Mouse (Mus musculus) erythroid progenitor cell, adult 5-6 weeks (primary cell): ENCODE data around the gene Entr1. TPM values are rescaled to one million over a fixed set of nuclear protein-coding genes. Genes with fewer than 3 reads are reported as not detected.
A peak's percentile ranks its signal among the peaks of the same experiment; 100 is the strongest.

Source experiments
- ATAC-seq: replicated peaks from 2 replicates; pipeline ENCODE4 v1.8.0; 2016; ENCODE audit warnings: moderate number of reproducible peaks, mild to moderate bottlenecking, moderate TSS enrichment, inconsistent platforms; ENCODE audit not compliant: poor library complexity, low FRiP score, severe bottlenecking
- total RNA-seq, 2 experiments: library from RNA; stranded (forward) in 1 of 2; stranded (reverse) in 1 of 2; fragments of 150-400 nt in 1 of 2; fragments of 186-747, 209-891 nt in 1 of 2; gene quantifications; 2 replicates each; pipeline versions ENCODE4 v1.2.3 to v1.2.4; 2015 to 2017; ENCODE audit warnings: low replicate concordance in 2 of 2

Gene Entr1
- total RNA-seq (2015; ENCODE audit: low replicate concordance) (35.7 and 40.7 TPM in 2 replicates), total RNA-seq (2017; ENCODE audit: low replicate concordance) (43.7 and 51.0 TPM in 2 replicates)

DNA sequence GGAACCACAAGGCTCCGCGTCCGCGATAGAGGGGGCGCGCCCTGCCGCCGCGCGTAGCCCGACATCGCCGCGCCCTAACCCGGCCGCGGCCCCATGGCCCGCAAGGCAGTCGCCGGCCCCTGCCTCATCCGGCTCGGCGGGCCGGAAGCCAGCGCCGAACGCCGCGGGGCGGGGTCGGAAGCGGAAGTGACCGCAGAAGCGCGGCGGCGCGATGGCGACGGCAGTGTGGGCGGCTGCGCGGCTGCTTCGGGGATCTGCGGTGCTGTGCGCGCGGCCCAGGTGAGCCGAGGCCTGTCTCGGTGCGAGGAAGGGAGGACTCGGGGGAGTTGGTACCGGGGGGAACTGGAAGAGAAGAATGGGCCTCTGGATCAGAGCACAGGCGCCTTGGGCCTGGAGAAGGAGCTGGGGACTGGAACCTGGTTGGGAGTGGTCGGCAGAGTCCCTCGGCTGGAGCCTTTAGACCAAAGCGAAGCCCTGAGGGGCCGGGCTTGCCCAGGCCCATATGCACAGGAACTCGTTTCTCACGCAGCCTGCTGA, at the start of gene Entr1, which contains the start of gene Pmpca:
Entr1 (minus strand) TSS at position 163 of the 537 bp plus-strand sequence.
Pmpca (plus strand) TSS at position 186 of the 537 bp plus-strand sequence.
- ATAC-seq, result peak; percentile 93

DNA sequence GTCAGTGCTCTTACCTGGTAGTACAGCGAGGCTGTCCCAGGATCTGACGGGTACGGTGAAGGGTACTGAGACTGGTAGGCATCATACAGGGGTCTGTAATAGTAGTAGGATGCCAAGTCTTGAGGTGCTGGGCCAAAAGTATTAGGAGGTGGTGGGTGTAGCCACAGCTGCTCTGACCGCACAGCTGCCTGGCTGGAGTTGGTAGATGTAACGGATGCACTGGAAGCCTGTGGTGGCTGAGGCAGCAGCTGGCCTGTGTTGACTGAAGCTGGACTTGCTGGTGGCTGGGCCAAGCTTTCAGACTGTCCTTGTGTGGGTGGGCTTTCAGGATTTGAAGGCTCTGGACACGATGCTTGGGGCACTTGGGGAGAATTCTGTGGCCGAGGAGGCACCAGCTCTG, 49.3 kb upstream of the Entr1 start:
- ATAC-seq, result no peak

DNA sequence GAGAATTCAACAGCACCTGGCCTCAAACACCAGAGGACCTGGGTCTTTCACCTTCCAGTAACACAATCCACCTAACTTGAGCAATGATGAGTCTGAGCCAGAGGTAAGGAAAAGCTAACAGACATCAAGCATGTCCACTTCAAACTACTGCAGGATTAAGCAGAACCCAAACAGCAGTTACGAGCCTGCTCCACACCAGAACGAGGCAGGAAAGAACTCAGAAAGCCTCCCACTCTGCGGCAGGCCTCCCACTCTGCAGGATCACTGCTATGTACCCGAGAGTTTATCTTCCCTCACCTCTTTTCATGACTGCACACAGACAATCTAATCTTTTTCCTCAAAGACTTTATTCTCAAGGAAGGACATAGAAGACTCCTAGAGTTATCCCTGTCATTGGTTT, 48.1 kb upstream of the Entr1 start:
- ATAC-seq, result no peak

DNA sequence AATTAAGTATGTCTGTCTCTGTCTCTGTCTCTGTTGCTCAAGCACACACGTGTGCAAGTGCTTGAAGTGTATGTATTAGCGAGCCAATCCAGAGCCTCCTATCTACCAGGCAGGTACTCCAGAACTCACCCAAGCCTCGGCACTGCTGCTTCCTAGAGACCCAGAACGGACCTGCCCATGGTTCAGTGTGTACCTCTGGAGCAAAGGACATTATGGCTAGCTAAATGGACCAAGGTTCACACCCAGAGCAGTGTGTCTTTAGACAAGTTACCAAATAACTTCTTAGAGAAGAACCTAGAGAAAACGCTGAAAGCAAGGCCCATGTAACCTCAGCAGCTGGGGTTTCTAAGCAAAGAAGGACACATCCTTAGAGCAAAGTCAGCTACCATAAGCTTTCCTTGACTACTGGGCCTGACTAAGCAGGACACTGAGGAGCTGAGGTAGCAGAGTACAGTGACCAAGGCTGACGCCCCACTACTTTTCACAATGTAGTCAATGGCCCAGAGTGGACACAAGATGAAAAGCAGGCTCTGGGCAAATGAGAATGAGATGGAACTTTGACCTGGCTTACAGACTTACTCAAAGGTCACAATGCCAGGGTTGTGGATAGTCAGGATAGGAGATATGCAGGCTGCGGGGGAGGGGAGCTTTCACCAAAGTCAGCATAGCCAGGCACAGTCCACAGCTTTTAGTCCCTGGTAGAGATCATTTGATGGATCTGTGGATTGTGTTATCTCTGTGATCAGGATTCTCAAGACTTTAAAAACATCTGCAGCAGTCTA, 45.9 kb upstream of the Entr1 start:
- ATAC-seq, result no peak

DNA sequence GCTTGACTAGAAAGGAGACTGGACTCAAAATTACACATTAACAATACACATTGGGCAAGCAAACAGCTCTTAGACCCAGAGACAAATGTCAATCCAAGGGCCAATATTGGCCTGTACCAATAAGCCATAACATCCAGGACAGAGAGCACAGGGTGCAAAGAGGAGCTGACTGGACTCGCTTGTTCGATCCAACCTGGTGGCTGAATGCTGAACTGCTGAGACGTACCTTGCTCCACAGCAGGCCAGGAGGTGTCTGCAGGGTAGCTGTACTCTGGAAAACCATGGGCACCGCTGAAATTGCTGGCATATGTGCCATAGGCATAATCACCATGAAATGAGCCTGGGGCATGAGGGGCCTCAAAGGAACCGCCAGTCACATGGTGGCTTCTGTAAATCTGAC, 40.7 kb upstream of the Entr1 start:
- no peak for ATAC-seq

DNA sequence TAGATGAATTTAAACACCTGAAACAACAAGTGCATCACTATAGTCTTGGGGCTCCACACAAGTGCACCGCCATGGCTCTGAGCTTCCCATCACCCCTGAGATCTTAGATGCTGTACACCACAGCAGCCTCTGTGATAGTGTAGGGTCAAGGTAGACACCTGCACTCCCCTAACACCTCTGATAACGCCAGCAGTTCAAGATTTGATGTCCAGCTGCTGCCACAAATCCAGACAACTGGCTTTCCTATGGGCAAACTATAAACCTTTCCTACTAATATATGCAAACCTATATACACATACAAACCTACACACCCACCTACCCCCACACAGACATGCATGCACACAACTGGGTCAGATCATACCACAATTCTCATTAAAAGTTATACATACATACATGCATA, 35.4 kb upstream of the Entr1 start:
- no peak for ATAC-seq

DNA sequence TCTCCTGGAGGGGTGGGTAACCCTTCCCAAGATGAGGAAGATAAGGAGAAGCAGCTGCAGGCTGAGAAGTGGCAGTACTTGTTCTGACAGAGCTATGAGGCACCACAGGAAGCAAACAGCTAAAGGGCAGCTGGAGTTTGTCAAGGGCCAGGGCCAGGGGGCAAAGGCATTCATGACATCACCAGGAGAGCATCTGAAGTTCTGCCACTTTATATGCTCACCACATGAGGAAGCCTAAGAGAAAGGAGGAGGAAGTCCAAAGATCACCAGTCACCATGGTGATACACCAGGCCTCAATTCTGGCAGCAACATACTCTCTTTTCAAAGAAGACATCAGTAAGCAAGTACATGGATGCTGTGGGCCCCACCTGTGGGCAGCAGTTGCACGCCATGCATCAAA, 34.0 kb upstream of the Entr1 start:
- ATAC-seq, result no peak

DNA sequence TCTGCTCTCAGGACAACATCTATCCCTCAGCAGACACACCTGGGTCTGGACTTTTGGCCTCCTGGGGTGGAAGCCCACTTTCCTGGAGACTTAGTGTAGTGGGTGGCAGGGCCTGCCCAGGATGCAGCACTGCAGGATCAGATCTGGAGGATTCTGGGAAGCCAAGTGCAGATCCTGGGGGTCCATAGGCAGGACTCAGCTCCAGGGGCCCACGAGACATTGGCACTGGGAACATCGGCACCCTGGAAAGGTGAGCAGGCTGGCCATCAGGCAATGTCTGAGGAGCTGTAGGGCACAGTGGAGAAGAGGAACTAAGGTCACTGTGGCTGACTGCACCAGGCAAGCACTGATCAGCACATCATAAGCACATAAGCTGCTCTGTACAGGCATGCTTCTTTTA, 32.9 kb upstream of the Entr1 start:
- ATAC-seq, result no peak

DNA sequence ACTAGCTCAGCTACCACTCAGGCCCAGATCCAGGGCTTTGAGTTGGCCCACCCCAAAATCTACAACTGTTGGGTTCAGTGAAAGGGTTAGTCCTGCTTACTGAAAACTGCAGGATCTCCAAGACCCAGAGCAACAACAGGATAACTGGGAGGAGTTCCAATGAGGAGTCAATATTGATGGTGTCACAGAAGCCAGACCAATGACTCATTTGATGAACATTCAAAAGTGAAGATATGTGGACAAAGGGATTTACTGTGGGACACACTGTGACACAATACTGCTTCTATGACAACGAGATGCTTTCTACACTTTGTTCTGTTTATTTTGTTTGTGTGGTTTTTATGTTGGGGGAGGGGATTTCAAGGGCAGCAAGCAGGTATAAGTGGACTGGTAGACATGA, 29.0 kb upstream of the Entr1 start:
- ATAC-seq, result no peak

DNA sequence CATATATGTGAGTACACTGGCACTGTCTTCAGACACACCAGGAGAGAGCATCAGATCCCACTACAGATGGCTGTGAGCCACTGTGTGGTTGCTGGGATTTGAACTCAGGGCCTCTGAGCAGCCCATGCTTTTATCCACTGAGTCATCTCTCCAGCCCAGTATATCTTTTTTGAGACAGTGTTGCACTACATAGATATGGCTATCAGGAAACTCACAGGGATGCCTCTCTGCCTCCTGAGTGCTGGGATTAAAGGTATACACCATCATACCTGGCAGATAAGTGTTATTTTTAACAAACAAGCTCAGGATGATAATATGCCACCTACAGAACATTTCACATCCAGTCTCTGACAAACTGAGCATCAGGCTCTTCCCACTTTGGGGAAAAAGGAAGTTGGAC, 27.9 kb upstream of the Entr1 start:
- ATAC-seq, result no peak

DNA sequence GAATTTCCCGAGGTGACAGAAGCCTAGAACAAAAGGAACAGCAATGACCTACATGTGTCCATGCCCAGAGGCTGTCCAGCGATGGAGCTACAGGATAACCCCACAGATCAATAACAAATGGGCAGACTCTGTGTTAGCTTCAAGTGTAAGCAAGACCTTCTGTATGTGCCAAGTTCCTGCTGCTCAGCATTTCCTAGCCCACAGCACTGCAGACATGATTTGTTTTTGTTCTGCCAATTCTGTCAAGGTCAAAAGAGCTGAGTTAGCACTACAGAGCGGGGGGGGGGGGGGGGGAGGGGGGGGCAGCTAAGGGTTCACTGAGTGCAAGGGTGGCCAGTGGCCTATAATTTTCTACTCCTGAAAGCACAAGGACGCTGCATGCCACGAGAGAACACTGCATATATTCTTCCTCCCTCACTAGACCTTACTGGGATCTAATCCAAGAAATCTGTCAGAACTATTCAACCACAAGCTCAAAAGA, 21.9 kb upstream of the Entr1 start:
- no peak for ATAC-seq

DNA sequence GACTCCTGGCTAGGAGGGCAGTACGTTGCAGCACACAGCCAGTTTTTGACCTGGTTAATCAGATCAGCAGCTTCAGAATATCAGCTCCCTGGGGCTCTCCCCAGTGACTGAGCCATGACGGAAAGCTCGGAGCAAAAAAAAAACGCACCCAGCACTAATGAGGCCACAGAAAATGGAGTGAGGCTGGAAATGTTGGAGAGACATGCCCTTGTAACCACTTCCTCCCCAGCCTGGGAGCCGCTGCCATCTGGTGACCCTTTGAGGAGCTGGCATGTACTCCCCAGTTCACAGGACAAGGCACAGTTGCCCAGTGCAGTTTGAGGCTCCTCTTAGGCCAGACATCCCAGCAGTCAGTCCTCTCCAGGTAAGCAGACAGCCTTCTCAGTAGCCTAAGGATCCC, 21.0 kb upstream of the Entr1 start:
- ATAC-seq, result no peak

DNA sequence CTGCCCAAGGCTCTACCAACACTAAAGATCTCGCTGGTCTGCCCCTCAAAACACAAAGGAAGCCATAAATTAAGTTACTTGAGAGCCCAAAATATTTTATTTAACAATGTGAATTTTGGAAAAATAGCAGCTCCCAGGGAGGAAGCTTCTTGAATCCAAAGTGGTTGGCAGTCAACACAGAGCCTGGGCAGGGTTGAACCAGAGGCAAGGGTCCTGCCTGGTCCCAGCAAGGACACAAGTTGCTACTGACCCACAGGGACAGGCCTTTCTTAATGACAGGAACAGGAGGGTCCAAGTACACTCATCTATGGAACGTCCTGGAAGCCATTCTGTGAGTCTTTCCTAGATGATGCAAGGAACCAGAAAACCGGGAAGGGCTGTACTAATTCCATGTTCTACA, 20.2 kb upstream of the Entr1 start:
- ATAC-seq, result peak; percentile 20

DNA sequence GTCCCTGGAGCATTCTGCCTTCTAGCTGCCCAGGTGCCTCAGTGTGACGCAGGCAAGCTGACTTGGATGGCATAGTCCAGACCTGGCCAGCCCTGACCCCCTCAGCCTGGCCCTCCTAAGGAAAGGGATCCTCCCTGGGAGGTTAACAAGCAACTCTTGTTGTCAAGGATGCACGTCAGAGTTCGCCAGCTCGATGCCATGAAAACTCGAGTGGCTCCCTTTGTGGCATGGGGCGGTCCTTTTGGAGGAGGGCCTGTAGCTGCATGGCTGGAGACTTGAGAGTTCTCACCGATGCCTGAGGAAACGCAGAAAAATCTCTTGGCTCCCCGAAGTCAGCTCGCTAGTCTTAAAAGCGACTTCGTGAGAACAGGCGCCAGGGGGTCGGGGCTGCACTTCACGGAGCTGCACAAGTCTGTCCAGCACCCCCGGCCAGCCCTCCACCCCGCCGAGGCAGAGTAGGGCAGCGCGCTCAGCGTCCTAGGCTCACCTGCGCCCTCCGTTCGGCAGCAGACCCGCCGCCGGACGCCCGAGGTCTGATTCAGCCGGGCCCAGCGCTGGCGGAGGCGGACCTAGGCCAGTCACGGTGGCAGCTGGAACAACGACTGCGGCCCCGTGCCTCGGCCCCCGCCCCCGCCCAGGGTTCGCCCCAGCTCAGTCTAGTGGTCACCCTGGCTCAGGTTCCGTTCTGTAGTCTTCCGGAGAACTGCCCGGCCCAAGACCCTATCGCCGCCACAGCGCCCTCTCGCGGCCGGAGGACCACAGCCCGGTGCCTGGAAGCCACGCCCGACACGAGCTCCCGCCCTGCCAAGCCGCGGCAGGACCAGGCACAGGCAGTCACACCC, 19.6 kb upstream of the Entr1 start, which contains the start of gene Inpp5e:
Inpp5e (minus strand) TSS at position 689 of the 842 bp plus-strand sequence.
- peak; percentile 93 for ATAC-seq

DNA sequence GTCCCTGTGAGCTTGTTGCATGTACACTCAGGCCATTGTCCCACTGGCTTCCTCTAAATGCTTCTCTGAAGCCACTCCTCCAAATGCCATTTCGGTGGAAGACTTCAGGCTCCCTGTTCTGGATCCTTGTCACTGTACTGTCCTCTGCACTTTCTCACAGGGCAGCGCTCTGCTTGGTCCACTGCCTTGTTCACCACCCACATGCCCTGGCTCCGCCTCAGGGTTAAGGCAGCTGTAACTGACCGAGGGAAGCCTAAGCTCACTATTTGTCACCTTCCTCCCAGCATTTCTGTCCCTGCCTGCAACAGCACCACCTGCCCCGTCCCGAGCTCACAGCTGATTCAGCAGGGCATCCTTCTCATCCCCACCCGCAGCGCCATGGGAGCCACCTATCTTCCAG, 14.2 kb upstream of the Entr1 start:
- no peak for ATAC-seq

DNA sequence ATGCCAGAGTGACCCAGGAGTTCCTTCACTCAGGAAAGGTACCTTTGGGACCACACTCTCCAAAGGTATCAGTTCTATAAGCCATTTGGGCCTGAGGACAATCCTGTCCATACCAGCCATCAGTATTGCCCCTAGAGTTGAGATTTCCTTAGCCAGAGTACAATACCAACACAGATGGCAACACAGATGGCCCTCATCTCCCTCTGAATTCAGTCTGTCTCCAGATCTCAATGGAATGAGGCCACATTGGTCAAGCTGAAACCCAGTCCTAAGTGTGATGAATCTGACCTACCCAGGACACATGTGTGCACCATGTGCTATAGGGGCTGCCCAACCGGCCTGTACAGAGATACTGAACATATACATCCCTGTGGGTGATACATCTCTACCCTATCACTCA, 13.1 kb upstream of the Entr1 start:
- no peak for ATAC-seq

DNA sequence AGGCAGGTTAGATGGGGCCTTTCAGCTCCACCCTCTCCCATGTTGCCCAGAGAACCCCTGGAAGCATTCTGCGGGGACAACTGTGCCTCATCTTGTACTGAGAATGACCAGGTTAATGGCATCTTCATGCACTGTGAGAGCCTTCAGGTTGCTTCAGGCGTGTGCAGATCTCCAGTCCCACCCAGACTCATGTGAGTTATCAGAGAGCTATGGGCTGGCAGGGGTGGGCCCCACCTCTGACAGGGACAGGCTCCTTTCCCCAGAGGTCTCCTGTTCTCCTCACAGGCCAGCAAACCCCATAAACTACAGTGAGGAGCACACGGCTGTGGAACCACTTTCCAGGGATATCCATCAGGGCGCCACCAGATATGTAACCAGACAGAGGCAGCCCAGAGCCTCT, 11.9 kb upstream of the Entr1 start:
- ATAC-seq, result no peak

DNA sequence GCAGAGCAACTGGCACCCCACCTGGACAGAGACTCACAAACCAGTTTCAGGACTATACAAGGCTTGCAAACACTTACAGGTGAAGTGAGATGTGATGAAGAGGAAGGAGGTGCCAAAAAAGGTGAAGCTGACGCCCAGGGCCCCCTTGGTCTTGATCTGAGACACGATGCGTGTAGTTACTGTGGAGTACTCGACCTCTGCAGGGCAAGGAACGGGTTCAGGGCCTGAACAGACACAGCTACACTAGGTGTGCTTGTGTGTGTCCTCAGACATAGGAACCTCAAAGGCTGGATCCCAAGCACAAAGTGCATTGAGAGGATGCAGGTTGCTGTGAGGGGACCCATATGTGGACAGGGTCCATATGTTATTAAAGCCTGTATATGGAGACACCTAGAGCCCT, 11.2 kb upstream of the Entr1 start:
- no peak for ATAC-seq

DNA sequence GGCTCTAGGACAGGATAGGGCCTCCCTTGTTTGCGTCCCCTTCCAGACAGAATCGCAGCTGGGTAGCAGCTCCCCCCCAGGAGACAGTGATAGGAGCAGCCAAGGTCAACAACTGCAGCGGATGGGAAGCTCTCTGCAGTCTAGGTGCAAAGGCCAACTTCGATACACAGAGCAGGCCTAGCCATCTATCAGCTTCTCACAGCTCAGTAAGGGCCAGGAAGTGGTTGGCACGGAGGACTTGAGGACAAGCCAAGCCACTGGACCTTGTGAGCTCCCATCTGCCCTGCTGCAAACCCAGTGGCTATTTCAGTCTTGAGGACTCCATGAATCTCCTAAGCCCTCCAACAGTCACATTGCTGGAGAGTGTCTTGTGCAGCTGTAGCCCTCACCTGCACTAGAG, 10.5 kb upstream of the Entr1 start:
- no peak for ATAC-seq

DNA sequence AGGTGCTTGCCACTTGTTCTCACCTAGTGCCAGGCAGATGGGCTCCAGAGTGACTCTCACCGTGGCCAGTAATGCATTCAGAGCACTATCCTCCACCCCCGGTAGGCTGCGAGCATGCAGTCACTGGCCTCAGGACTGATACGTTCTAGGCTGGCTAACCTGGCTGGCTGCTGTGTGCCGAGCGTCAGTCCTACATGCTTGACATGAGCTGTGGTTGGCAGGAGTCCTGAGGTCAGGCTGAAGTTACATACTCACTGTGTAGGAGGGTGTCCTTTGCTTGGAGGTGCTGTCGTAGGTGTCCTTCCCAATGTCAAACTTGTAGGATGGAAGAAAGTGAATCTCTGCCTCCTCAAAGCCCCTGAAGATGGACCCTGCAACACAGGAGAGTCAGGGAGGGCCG, 9.9 kb upstream of the Entr1 start:
- no peak for ATAC-seq

DNA sequence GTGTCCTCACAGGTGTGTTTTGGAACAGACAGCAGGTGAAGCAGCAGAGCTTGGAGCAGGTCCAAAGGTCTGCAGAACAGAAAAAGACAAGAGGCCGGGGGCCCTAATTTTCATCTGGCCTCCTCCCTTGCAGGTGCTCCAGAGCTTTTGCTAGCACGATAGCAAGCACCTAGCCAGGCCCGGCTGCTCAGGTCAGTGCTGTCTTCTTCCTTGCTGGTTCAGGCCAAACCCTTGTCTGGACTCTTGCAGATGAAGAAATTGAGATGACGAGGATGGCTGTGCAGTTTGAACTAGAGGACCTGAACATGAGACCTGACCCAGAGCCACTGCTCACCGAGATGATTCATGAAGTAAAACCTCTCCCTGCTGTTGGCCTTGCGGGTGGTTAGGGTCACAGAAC, 2.5 kb upstream of the Entr1 start:
- no peak for ATAC-seq
